20 mouse cellular contexts compared by ENCODE assay signal in genomic region chr15:96878796-96879195, GRCm38 (mm10).
A peak's percentile ranks its signal among the peaks of the same experiment; 100 is the strongest.
DNase-seq lines count a peak whose midpoint lies in the region; ATAC-seq and TF ChIP-seq lines count a peak whose summit lies in the region.
"Had no signal": no experiment of that assay in that cellular context is flagged by ENCODE, and none has a peak within 500 bp of the region (broad histone marks: within the 10 kb centered on the region; RNA-seq: fewer than 3 reads in every experiment).

No protein-coding gene starts in this region.

- no peaks in the 10 kb centered on the region; the same call in 1 of the 2 replicates for H3K27me3 ChIP-seq in embryonic facial prominence, embryonic 14.5 days (replicated peaks; ENCODE audit: control insufficient read depth, insufficient read depth, low read length)
- H3K27me3 ChIP-seq in embryonic facial prominence, embryonic 10.5 days (replicated peaks; ENCODE audit: low read depth, poor library complexity, severe bottlenecking): no peaks in the 10 kb centered on the region
- H3K27me3 ChIP-seq: CH12.LX; embryonic facial prominence, embryonic 12.5 days; heart, embryonic 13.5 days; limb, embryonic 15.5 days; neural tube, embryonic 12.5 days had no signal

- H3K9ac ChIP-seq in embryonic facial prominence, embryonic 14.5 days (ENCODE audit: low read depth, low read length): no peak overlapping the region
- H3K9ac ChIP-seq: embryonic facial prominence, embryonic 12.5 days; forebrain, postnatal 0 days; heart, embryonic 13.5 days; hindbrain, embryonic 14.5 days; limb, embryonic 15.5 days; liver, postnatal 0 days; neural tube, embryonic 12.5 days had no signal

- H3K4me2 ChIP-seq in embryonic facial prominence, embryonic 14.5 days (ENCODE audit: low read depth, low read length): no peak overlapping the region
- H3K4me2 ChIP-seq: embryonic facial prominence, embryonic 12.5 days; heart, embryonic 13.5 days; hindbrain, embryonic 14.5 days; limb, embryonic 15.5 days; neural tube, embryonic 12.5 days had no signal

- peaks cover 31% of the 10 kb centered on the region for H3K4me1 ChIP-seq in embryonic facial prominence, embryonic 14.5 days (ENCODE audit: control insufficient read depth, insufficient read depth, low read length)
- H3K4me1 ChIP-seq in embryonic facial prominence, embryonic 10.5 days: peaks cover 18% of the 10 kb centered on the region
- H3K4me1 ChIP-seq in lung, adult 2 months (ENCODE audit: control insufficient read depth, insufficient read depth, low read length): no peaks in the 10 kb centered on the region
- H3K4me1 ChIP-seq: midbrain, embryonic 10.5 days; neural tube, embryonic 12.5 days had no signal

- no peak for DNase-seq in embryonic facial prominence, embryonic 14.5 days (ENCODE audit: low spot score)
- DNase-seq in embryonic facial prominence, embryonic 10.5 days (ENCODE audit: low spot score): no peak
- peak; percentile 15 for DNase-seq in testis, postnatal 10 days (ENCODE audit: low spot score)
- no peak for DNase-seq in testis, postnatal 14 days (ENCODE audit: low spot score)
- peak; percentile 8 for DNase-seq in adrenal gland, postnatal 25 days
- DNase-seq in lung, postnatal 10 days: no peak
- no peak for DNase-seq in lung, adult 2 months
- DNase-seq: cerebellum, adult 9-10 months; forebrain, postnatal 0 days; kidney, adult 9 months; kidney, postnatal 36 days; liver, postnatal 0 days; thymus, adult 2 months had no signal

- no peak for TF ChIP-seq POLR2A in lung, adult 2 months (IDR thresholded peaks at IDR 0.05; ENCODE audit: borderline replicate concordance, extremely low read depth, low read depth, low read length)

- no peak for ATAC-seq in embryonic facial prominence, embryonic 14.5 days (ENCODE audit: low read depth)
- ATAC-seq: forebrain, postnatal 0 days; liver, postnatal 0 days had no signal

- no peaks in the 10 kb centered on the region for H3K36me3 ChIP-seq in embryonic facial prominence, embryonic 14.5 days (ENCODE audit: control insufficient read depth, insufficient read depth, low read length)
- H3K36me3 ChIP-seq in embryonic facial prominence, embryonic 10.5 days (replicated peaks): no peaks in the 10 kb centered on the region
- H3K36me3 ChIP-seq: embryonic facial prominence, embryonic 12.5 days; heart, embryonic 13.5 days; limb, embryonic 15.5 days; midbrain, embryonic 10.5 days; neural tube, embryonic 12.5 days had no signal

- H3K4me3 ChIP-seq in embryonic facial prominence, embryonic 14.5 days (ENCODE audit: low read depth, low read length): no peak overlapping the region
- H3K4me3 ChIP-seq in embryonic facial prominence, embryonic 10.5 days: no peak overlapping the region
- no peak overlapping the region for H3K4me3 ChIP-seq in lung, adult 2 months (replicated peaks; ENCODE audit: extremely low read depth, low read depth, low read length)
- H3K4me3 ChIP-seq: embryonic facial prominence, embryonic 12.5 days; heart, embryonic 13.5 days; limb, embryonic 15.5 days; midbrain, embryonic 10.5 days; neural tube, embryonic 12.5 days had no signal

- 0 out of 2 replicates have a peak overlapping the region, but pooled peaks have one; percentile 6 for H3K27ac ChIP-seq in embryonic facial prominence, embryonic 14.5 days (replicated peaks; ENCODE audit: low read depth, low read length)
- H3K27ac ChIP-seq in embryonic facial prominence, embryonic 10.5 days (replicated peaks): no peak overlapping the region
- H3K27ac ChIP-seq: embryonic facial prominence, embryonic 12.5 days; heart, embryonic 13.5 days; hindbrain, embryonic 14.5 days; limb, embryonic 15.5 days; midbrain, embryonic 10.5 days; neural tube, embryonic 12.5 days had no signal

- 61% methylated on average over 4 of the region's 4 CpGs for WGBS in embryonic facial prominence, embryonic 14.5 days
- 82% methylated on average over 4 of the region's 4 CpGs for WGBS in embryonic facial prominence, embryonic 10.5 days
- 49% methylated on average over 4 of the region's 4 CpGs for WGBS in lung, adult 2 months

- no peak for TF ChIP-seq CTCF in lung, adult 2 months (IDR thresholded peaks at IDR 0.05; ENCODE audit: insufficient read depth, low read length)

- H3K9me3 ChIP-seq in embryonic facial prominence, embryonic 14.5 days (ENCODE audit: control insufficient read depth, low read length): no peaks in the 10 kb centered on the region
- no peaks in the 10 kb centered on the region for H3K9me3 ChIP-seq in embryonic facial prominence, embryonic 10.5 days
- H3K9me3 ChIP-seq: embryonic facial prominence, embryonic 12.5 days; heart, embryonic 13.5 days; limb, embryonic 15.5 days; midbrain, embryonic 10.5 days; neural tube, embryonic 12.5 days had no signal

Comparison
In these comparisons a context has a peak if more than half of its experiments do, and no peak if none do; other contexts are left out.
1. DNase-seq: peak in testis, postnatal 10 days (single experiment) and adrenal gland, postnatal 25 days (single experiment); none in embryonic facial prominence, embryonic 14.5 days (single experiment), embryonic facial prominence, embryonic 10.5 days (single experiment), testis, postnatal 14 days (single experiment), lung, postnatal 10 days (single experiment) and lung, adult 2 months (single experiment).